Mouse (Mus musculus): ENCODE results near the gene Wdr53.
"Not testable (repeated sequence)": the region's sequence is repeated elsewhere in the genome, so short reads cannot be mapped to it uniquely, and the experiment has no call there.

Wdr53 gene

GRCm38 (mm10) chr16:32278396-32278795 lies 31.4 kb downstream of the Wdr53 start:
- no peak for DNase-seq (ENCODE audit: low spot score)

DNA sequence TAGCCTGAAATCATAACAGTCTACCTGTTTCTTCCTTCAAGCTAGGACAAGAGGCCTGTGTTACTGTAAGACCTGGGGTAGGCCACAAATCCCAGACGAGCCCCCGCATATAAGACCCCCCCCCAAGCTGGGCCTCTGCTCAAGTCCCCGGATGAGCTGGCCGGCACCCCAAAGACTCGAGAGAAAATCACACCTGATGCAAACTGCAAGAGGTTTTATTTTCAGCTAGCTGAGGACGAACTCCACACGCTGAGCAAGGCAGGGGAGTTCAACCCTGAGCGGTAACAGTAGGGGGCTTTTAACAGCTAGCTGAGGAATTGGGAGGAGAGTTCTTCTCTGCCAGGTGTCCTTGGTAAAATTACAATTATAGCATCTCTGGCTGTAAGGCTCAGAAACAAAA lies 33.2 kb downstream of the Wdr53 start:
- DNase-seq (ENCODE audit: low spot score), result no peak

DNA sequence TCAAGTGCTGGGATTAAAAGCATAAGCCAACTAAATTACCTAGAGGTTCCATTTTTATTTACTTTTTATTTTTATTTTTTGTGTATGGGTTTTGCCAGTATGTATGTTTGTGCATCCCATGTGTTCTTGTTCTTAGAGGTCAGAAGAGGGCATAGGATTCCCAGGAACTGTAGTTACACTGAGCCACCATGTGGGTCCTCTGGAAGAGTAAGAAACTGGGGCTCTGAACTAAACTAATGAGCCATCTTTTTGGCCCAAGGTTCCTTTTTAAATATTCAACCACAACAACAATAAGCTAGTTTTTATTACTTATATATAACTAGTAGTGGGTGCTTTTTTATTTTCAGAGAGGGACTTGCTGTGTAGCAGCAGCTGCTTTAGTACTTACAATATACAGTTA lies 35.6 kb downstream of the Wdr53 start:
- DNase-seq (ENCODE audit: low spot score), result no peak

- no peak for DNase-seq (ENCODE audit: low spot score)
These were observed 44.8 kb downstream of the Wdr53 start for GRCm38 (mm10) chr16:32291821-32292220.

DNA sequence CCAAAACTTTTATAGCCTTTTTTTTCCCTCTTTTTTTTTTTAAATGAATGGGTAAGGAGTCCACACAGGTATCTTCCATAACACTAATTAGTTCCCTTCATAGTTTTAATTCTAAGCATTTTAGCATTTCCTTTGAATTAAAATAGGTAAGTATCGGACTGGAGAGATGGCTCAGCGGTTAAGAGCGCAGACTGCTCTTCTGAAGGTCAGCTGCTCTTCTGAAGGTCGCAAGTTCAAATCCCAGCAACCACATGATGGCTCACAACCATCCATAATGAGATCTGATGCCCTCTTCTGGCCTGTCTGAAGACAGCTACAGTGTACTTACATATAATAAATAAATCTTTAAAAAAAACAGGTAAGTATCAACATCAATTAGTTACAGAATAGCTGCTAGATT lies 52.6 kb downstream of the Wdr53 start:
- DNase-seq (ENCODE audit: low spot score), result not testable (repeated sequence)

GRCm38 (mm10) chr16:32303046-32303445 lies 56.0 kb downstream of the Wdr53 start:
- no peak for DNase-seq (ENCODE audit: low spot score)

GRCm38 (mm10) chr16:32303886-32304285 lies 56.9 kb downstream of the Wdr53 start:
- DNase-seq (ENCODE audit: low spot score), result no peak

All from testis, postnatal 10 days (tissue).